Mouse (Mus musculus): ENCODE results near the gene Aicda.

DNA sequence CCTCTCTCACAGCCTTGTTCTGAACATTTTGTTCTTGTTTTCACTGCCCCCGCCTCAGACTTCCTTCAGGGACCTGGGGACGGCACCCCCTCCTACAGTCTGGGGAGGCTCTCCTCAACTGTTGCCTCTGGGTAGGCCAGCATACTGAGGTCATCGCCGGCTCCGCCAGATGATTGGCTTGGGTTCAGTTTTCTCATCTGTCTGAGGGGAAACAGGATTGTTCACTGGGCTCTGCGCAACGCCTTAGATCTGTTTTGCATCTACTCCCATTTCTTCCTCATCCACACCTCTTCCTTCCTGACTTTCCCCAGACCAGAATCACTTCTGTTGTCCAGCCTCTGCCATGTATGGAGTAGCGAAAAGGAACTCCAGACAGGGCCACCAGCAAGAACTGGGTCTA is 45.1 kb upstream of the Aicda start:
- TF ChIP-seq TAL1 (IDR thresholded peaks at IDR 0.05; ENCODE audit: low read length) (no peak), GATA1 (IDR thresholded peaks at IDR 0.05; ENCODE audit: low read length) (no peak)

Measured in erythroblast, embryonic 14.5 days (primary cell).